ENCODE assay signal across 20 mouse cellular contexts in genomic region chr3:148956887-148957286, GRCm38 (mm10). TPM values are rescaled to one million over a fixed set of nuclear protein-coding genes. Genes with fewer than 3 reads are reported as not detected.
DNase-seq lines count a peak whose midpoint lies in the region; ATAC-seq lines count a peak whose summit lies in the region.
"Had no signal": no experiment of that assay in that cellular context is flagged by ENCODE, and none has a peak within 500 bp of the region (broad histone marks: within the 10 kb centered on the region; RNA-seq: fewer than 3 reads in every experiment).

No protein-coding gene starts in this region.

- H3K4me2 ChIP-seq in heart, embryonic 11.5 days, result no peak overlapping the region
- H3K4me2 ChIP-seq in limb, embryonic 13.5 days (replicated peaks), result 0 out of 2 replicates have a peak overlapping the region, but pooled peaks have one; percentile 4
- H3K4me2 ChIP-seq: limb, embryonic 12.5 days; neural tube, embryonic 13.5 days had no signal

- H3K36me3 ChIP-seq in heart, embryonic 11.5 days (ENCODE audit: control insufficient read depth, insufficient read depth, low read length), result no peaks in the 10 kb centered on the region
- H3K36me3 ChIP-seq in limb, embryonic 13.5 days, result peaks cover 12% of the 10 kb centered on the region
- peaks cover 20% of the 10 kb centered on the region for H3K36me3 ChIP-seq in limb, embryonic 10.5 days
- H3K36me3 ChIP-seq: neural tube, embryonic 13.5 days had no signal

- WGBS in heart, embryonic 11.5 days (ENCODE audit: insufficient replicate concordance), result 66% methylated on average over 7 of the region's 7 CpGs
- 56% methylated on average over 7 of the region's 7 CpGs for WGBS in limb, embryonic 13.5 days
- 89% methylated on average over 7 of the region's 7 CpGs for WGBS in limb, embryonic 10.5 days

- peak; percentile 78 for DNase-seq in heart, adult 11 months
- no peak for DNase-seq in limb, embryonic 10.5 days (ENCODE audit: low spot score)
- DNase-seq in Muller cell, postnatal 12 days (ENCODE audit: inconsistent ontology term), result peak; percentile 65
- no peak for DNase-seq in kidney, postnatal 36 days
- DNase-seq: adrenal gland, postnatal 10 days; cerebellum, adult 9-10 months; embryo, embryonic 11 days; gastrocnemius, postnatal 10 days; lung, adult 2 months; retina, postnatal 1 day; thymus, postnatal 25 days had no signal

- no peaks in the 10 kb centered on the region for H3K9me3 ChIP-seq in heart, embryonic 11.5 days (replicated peaks; ENCODE audit: control insufficient read depth, low read length)
- no peaks in the 10 kb centered on the region for H3K9me3 ChIP-seq in limb, embryonic 13.5 days
- no peaks in the 10 kb centered on the region for H3K9me3 ChIP-seq in limb, embryonic 10.5 days (replicated peaks)
- H3K9me3 ChIP-seq: limb, embryonic 12.5 days; neural tube, embryonic 13.5 days had no signal

- no peak for ATAC-seq in heart, embryonic 11.5 days (replicated peaks; ENCODE audit: insufficient number of reproducible peaks, low FRiP score, low TSS enrichment)
- no peak for ATAC-seq in limb, embryonic 13.5 days (ENCODE audit: low FRiP score, low read depth)
- peak; percentile 16; the same call in 1 of the 2 replicates for ATAC-seq in common myeloid progenitor, adult 5-6 weeks (replicated peaks; ENCODE audit: low read depth, poor library complexity, severe bottlenecking)
- ATAC-seq: CD4-positive, CD25-positive, alpha-beta regulatory T cell, adult 4 months had no signal

- H3K4me3 ChIP-seq in heart, embryonic 11.5 days (ENCODE audit: low read depth, low read length), result no peak overlapping the region
- H3K4me3 ChIP-seq in limb, embryonic 13.5 days, result no peak overlapping the region
- H3K4me3 ChIP-seq in limb, embryonic 10.5 days, result no peak overlapping the region
- H3K4me3 ChIP-seq: limb, embryonic 12.5 days; neural tube, embryonic 13.5 days had no signal

- no peak overlapping the region for H3K27ac ChIP-seq in heart, embryonic 11.5 days (ENCODE audit: low read depth, low read length)
- no peak overlapping the region for H3K27ac ChIP-seq in limb, embryonic 13.5 days
- no peak overlapping the region for H3K27ac ChIP-seq in limb, embryonic 10.5 days
- H3K27ac ChIP-seq: kidney, postnatal 0 days; limb, embryonic 12.5 days; neural tube, embryonic 13.5 days; stomach, postnatal 0 days had no signal

- H3K9ac ChIP-seq in heart, embryonic 11.5 days (ENCODE audit: low read depth, low read length), result no peak overlapping the region
- no peak overlapping the region for H3K9ac ChIP-seq in limb, embryonic 13.5 days
- H3K9ac ChIP-seq: limb, embryonic 12.5 days; neural tube, embryonic 13.5 days had no signal

- peaks cover 35% of the 10 kb centered on the region for H3K4me1 ChIP-seq in heart, embryonic 11.5 days (ENCODE audit: control insufficient read depth, insufficient read depth, low read length)
- H3K4me1 ChIP-seq in limb, embryonic 13.5 days, result peaks cover 55% of the 10 kb centered on the region
- peaks cover 50% of the 10 kb centered on the region for H3K4me1 ChIP-seq in limb, embryonic 10.5 days

- H3K27me3 ChIP-seq in heart, embryonic 11.5 days (ENCODE audit: control insufficient read depth, insufficient read depth, low read length), result no peaks in the 10 kb centered on the region
- H3K27me3 ChIP-seq in limb, embryonic 13.5 days, result no peaks in the 10 kb centered on the region
- no peaks in the 10 kb centered on the region for H3K27me3 ChIP-seq in limb, embryonic 10.5 days (ENCODE audit: low read depth, poor library complexity, severe bottlenecking)
- H3K27me3 ChIP-seq: limb, embryonic 12.5 days; neural tube, embryonic 13.5 days had no signal

RNA-seq across cellular contexts. Expression of gene Adgrl2, which starts 33.5 kb away (rescaled TPM):
- 37.3 and 38.7 TPM in 2 replicates for polyA plus RNA-seq in heart, embryonic 11.5 days (2014; fragmentation: Nextera tagmentation; extraction: Ambion mirVana)
- 102 and 105 TPM in 2 replicates for polyA plus RNA-seq in limb, embryonic 13.5 days (2015; fragmentation: Nextera tagmentation; extraction: Ambion mirVana)
- polyA plus RNA-seq in limb, embryonic 10.5 days (2016; fragmentation: Nextera tagmentation; extraction: Ambion mirVana), result 79.2 and 81.2 TPM in 2 replicates
- 27.9 and 34.7 TPM in 2 replicates for total RNA-seq in common myeloid progenitor, adult 5-6 weeks (2017)
- total RNA-seq: MEL had no signal
- polyA plus RNA-seq: CD4-positive, CD25-positive, alpha-beta regulatory T cell, adult 4 months had no signal

Comparison
In these comparisons a context has a peak if more than half of its experiments do, and no peak if none do; other contexts are left out.
1. DNase-seq: peak in heart, adult 11 months (single experiment) and Muller cell, postnatal 12 days (single experiment); none in limb, embryonic 10.5 days (single experiment) and kidney, postnatal 36 days (0 of 2).